Mouse (Mus musculus) G1E (cell line): Measurements from ENCODE around the gene Ubxn11. TPM values are rescaled to one million over a fixed set of nuclear protein-coding genes. Genes with fewer than 3 reads are reported as not detected.

ENCODE experiments used
- ATAC-seq: 2 replicates; pipeline ENCODE4 v1.8.0; 2016; ENCODE audit warnings: mild to moderate bottlenecking; ENCODE audit not compliant: insufficient number of reproducible peaks, poor library complexity, low FRiP score, severe bottlenecking; ENCODE audit errors: extremely low read depth
- DNase-seq: peaks from one replicate; pipeline ENCODE4 v3.0.0; 2012; ENCODE audit warnings: low spot score
- H3K27me3 ChIP-seq: 2 replicates; pipeline ENCODE4 v1.6.1; 2012; ENCODE audit warnings: mild to moderate bottlenecking, low read length, inconsistent platforms; ENCODE audit not compliant: insufficient read depth
- H3K36me3 ChIP-seq: replicated peaks from 2 replicates; pipeline ENCODE3; 2012; ENCODE audit warnings: mild to moderate bottlenecking, inconsistent platforms
- H3K4me1 ChIP-seq: 2 replicates; pipeline ENCODE4 v1.6.1; 2012; ENCODE audit warnings: low read depth, low read length, inconsistent platforms, mixed read lengths; ENCODE audit not compliant: insufficient read depth
- H3K4me3 ChIP-seq: 2 replicates; pipeline ENCODE4 v1.5.1; 2012; ENCODE audit warnings: low read depth, mild to moderate bottlenecking, inconsistent platforms, low read length, moderate library complexity, mixed read lengths
- H3K9me3 ChIP-seq: replicated peaks from 2 replicates; pipeline ENCODE4 v1.6.1; 2012; ENCODE audit warnings: inconsistent platforms
- CTCF ChIP-seq: IDR thresholded peaks from 2 replicates; pipeline ENCODE4 v1.5.1; 2012; ENCODE audit warnings: low read depth, low read length, inconsistent platforms, mixed read lengths
- GATA1 ChIP-seq: IDR thresholded peaks from 2 replicates; pipeline ENCODE4 v1.6.1; 2012; ENCODE audit warnings: borderline replicate concordance, low read length, inconsistent platforms, mixed read lengths
- GATA2 ChIP-seq: IDR thresholded peaks from 2 replicates; pipeline ENCODE4 v1.6.1; 2012; ENCODE audit warnings: low read depth, low read length, inconsistent platforms, borderline replicate concordance
- POLR2AphosphoS5 ChIP-seq: IDR thresholded peaks from 2 replicates; pipeline ENCODE4 v1.6.1; 2012; ENCODE audit warnings: low read depth, low read length, inconsistent platforms; ENCODE audit not compliant: insufficient replicate concordance
- TAL1 ChIP-seq: conservative IDR thresholded peaks from 2 replicates; pipeline ENCODE4 v1.6.1; 2012; ENCODE audit warnings: low read depth, low read length, inconsistent platforms, mixed read lengths
- polyA plus RNA-seq: library from polyadenylated mRNA; stranded (reverse); fragments of >175 nt; gene quantifications from 2 replicates; pipeline ENCODE4 v1.2.3, GENCODE M21; 2012
- total RNA-seq, 2 experiments: library from RNA; stranded (forward) in 1 of 2; stranded (reverse) in 1 of 2; fragments of 200-1000 nt in 1 of 2; fragments of >200 nt in 1 of 2; fragmentation: Nextera tagmentation in 1 of 2; gene quantifications; 2 replicates each; pipeline ENCODE4 v1.2.3; 2014 to 2017

The Ubxn11 gene
- total and polyA plus RNA-seq, 3 experiments = 3.4 to 13.8 (median 13.2) TPM

GRCm38 (mm10) chr4:134125383-134126060 lies 23.2 kb downstream of the Ubxn11 start:
- Histone ChIP-seq H3K4me1 (peaks cover 81% of the 10 kb centered on the region), H3K36me3 (peaks cover 47% of the 10 kb centered on the region), H3K4me3 (no peak overlapping the region), H3K9me3 (no peaks in the 10 kb centered on the region), H3K27me3 (no peaks in the 10 kb centered on the region)
- TF ChIP-seq TAL1 (no peak), GATA1 (no peak), GATA2 (no peak), POLR2AphosphoS5 (no peak), CTCF (no peak)
- no peak for DNase-seq
- ATAC-seq = no peak

- DNase-seq (no peak), ATAC-seq (no peak)
- Histone ChIP-seq H3K4me3 (peak overlapping the region; percentile 48; the same call in 1 of the 2 replicates), H3K36me3 (peaks cover 57% of the 10 kb centered on the region), H3K27me3 (no peaks in the 10 kb centered on the region), H3K4me1 (peaks cover 80% of the 10 kb centered on the region), H3K9me3 (no peaks in the 10 kb centered on the region)
- TF ChIP-seq GATA2 = no peak
- no peak for TF ChIP-seq CTCF
- no peak for TF ChIP-seq GATA1
- TF ChIP-seq TAL1 = no peak
- no peak for TF ChIP-seq POLR2AphosphoS5
Observed at GRCm38 (mm10) chr4:134126300-134127120, 24.1 kb downstream of the Ubxn11 start.

GRCm38 (mm10) chr4:134127121-134127455 lies 24.7 kb downstream of the Ubxn11 start:
- ATAC-seq (no peak), DNase-seq (no peak)
- H3K9me3 ChIP-seq = no peaks in the 10 kb centered on the region
- TF ChIP-seq GATA2 (no peak), CTCF (no peak), GATA1 (no peak), POLR2AphosphoS5 (no peak), TAL1 (no peak)
- peak overlapping the region; percentile 48; the same call in 1 of the 2 replicates for H3K4me3 ChIP-seq
- no peaks in the 10 kb centered on the region for H3K27me3 ChIP-seq
- H3K36me3 ChIP-seq = peaks cover 62% of the 10 kb centered on the region
- H3K4me1 ChIP-seq = peaks cover 82% of the 10 kb centered on the region

GRCm38 (mm10) chr4:134127793-134128192 lies 25.4 kb downstream of the Ubxn11 start:
- Histone ChIP-seq H3K4me1 (peaks cover 86% of the 10 kb centered on the region), H3K36me3 (peaks cover 69% of the 10 kb centered on the region)
- no peak for ATAC-seq

GRCm38 (mm10) chr4:134128221-134128982 lies 26.0 kb downstream of the Ubxn11 start, which contains the start of gene Sh3bgrl3:
Gene Sh3bgrl3, minus strand, starts transcription at chr4:134128789.
- Histone ChIP-seq H3K4me1 (peaks cover 88% of the 10 kb centered on the region), H3K4me3 (peak within 1 kb of the TSS; percentile 89), H3K9me3 (no peaks in the 10 kb centered on the region), H3K27me3 (no peaks in the 10 kb centered on the region), H3K36me3 (peaks cover 75% of the 10 kb centered on the region)
- TF ChIP-seq GATA2 (no peak), POLR2AphosphoS5 (no peak), CTCF (no peak), TAL1 (no peak), GATA1 (no peak)
- DNase-seq (peak; percentile 98), ATAC-seq (peak; percentile 70)

More at GRCm38 (mm10) chr4:134127793-134128192, 25.4 kb downstream of the Ubxn11 start:
- Histone ChIP-seq H3K4me3 (peak overlapping the region; percentile 89), H3K9me3 (no peaks in the 10 kb centered on the region), H3K27me3 (no peaks in the 10 kb centered on the region)
- no peak for TF ChIP-seq CTCF
- TF ChIP-seq POLR2AphosphoS5 = no peak
- TF ChIP-seq TAL1 = no peak
- no peak for TF ChIP-seq GATA1
- no peak for TF ChIP-seq GATA2
- DNase-seq = no peak
